Mouse (Mus musculus): ENCODE results near the gene Myh6.

Gene Myh6

GRCm38 (mm10) chr14:54935904-54936830 is 30.6 kb downstream of the Myh6 start, which contains the start of gene Cmtm5:
TSS of gene Cmtm5 (plus strand) at chr14:54936261.
- no peak for DNase-seq (ENCODE audit: low read depth in 2 of 2, low spot score in 2 of 2)

- DNase-seq (ENCODE audit: low read depth in 2 of 2, low spot score in 2 of 2), result no peak
Measured at GRCm38 (mm10) chr14:54932645-54933150, 34.0 kb downstream of the Myh6 start, which contains the start of gene Il25. TSS of gene Il25 (plus strand) at chr14:54932695.

DNA sequence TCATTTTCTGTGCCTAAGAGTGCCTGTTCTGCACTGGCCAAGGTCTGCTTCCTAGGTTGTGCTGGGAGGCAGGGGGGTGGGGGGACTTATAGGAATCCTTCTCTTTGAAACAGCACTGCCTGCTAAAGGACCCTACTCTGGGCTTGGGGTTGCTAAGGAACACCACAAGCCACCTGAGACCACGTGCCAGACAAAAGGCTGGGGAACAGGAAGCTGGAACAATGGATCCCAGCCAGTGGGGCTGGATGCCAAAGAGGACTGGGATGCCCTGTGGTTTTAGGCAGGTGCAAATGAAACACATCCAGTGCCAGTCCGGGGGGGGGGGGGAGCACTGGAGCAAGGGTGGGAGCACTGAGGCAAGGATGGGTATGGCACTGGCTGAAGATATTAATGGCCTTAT is 36.3 kb downstream of the Myh6 start:
- no peak for DNase-seq (ENCODE audit: low read depth in 2 of 2, low spot score in 2 of 2)

DNA sequence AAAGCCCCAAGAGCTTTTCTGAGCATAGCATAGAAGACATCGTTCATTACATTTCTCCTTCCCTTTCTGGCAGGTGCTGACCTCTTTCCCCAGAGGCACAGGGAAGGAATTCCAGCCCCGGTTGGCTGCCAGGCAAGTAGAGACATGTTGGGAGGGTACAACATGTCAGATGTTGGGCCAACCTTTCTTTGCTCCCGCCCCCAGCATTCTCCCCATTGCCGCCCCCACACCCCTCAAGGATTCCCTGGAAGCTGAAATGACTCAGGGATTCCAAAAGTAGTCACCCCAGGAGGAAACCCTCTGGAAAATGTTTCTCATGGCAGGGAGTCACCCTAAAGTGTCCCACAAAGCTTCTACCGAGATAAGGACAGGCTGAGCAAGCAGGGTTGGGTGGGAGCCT is 36.9 kb downstream of the Myh6 start:
- no peak for DNase-seq (ENCODE audit: low read depth in 2 of 2, low spot score in 2 of 2)

DNA sequence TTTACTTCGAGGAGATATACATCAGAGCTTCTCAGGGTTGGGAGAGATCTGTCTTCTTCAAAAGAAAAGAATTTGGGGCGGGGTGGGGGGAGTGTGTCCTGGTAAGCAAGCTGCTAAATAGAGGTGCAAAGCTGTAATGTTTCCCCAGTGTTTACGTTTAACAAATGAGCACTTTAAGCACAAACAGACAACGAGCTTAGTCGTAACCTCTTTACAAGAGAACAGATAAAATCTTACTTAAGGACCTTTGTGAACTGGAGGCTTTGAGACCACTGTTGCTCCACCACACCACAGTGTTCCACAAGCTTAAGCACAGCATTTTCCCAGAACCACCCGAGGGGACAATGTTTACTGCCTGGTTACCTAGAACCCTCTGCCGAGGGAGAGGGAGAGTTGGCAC is 39.4 kb downstream of the Myh6 start:
- no peak for DNase-seq (ENCODE audit: low read depth in 2 of 2, low spot score in 2 of 2)

DNA sequence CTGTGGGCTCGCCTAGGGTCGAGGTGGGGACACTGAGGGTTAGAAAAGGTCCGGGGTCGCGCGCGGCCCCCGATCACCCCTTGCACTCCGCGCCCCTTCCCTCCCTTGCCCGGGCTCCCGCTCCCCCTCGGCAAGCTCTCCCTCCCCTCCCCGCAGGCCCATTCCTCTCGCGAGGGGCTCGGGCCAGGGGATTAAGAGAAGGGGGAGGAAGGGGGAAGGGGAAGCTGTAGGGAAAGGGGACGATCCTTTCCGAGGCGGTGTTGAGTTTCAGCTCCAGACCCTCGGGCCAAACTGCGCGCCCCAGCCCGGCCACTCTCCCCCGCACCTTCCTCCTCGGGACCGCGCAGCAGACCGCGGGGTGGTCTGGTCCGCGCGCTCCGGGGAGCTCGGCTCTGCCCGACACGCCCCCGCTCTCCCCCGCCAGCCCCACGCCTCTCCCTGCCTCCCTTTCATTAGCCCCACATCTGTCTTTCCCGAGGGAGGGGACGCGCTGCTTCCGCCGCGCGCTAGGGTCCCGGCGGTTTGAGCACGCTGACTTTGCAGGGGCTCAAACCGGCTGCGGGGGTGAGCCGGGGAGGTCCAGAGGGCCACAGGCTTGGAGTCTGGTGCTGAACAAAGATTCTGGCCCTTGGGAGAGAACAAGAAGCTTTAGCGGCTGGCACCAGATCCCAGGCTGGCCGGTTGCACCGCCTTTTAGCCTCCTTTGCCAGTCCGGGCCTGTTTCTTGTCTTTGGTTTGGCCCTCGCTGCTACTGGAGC is 40.1 kb downstream of the Myh6 start:
- DNase-seq (ENCODE audit: low read depth in 2 of 2, low spot score in 2 of 2), result no peak

GRCm38 (mm10) chr14:54925349-54926342 is 41.1 kb downstream of the Myh6 start, which contains the start of gene Efs:
TSS of gene Efs (minus strand) at chr14:54926126.
- DNase-seq (ENCODE audit: low read depth in 2 of 2, low spot score in 2 of 2), result no peak

GRCm38 (mm10) chr14:54924641-54925348 is 41.9 kb downstream of the Myh6 start:
- no peak for DNase-seq (ENCODE audit: low read depth in 2 of 2, low spot score in 2 of 2)

DNA sequence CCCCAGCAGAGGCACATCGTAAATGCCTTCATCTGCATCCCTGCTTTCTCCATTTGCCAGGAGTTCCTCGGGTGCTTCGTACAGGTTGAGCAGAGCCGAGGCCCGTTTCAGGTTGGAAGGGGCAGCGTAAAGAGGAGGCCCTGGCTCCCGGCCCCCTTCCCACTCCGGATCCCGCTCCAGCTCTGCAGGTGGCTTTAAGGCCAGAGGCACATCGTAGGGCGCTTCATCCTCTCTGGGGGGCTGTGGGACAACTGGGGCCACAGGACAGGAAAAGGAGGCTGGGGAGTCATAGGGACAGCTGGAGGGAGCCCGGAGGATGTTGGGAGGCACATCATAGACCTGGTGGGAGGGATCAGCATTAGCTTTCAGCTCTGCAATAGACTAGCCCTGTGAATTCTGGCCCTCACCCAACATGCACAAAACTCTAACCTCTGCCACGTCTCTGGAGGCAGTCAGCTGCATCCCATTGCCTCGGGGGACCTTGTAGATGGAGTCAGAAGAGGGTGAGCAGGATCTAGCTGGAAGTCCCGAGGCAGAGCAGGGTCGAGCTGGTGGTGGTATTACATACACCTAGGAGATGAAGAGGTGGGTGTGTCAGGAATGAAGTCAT is 46.5 kb downstream of the Myh6 start:
- no peak for DNase-seq (ENCODE audit: low read depth in 2 of 2, low spot score in 2 of 2)

GRCm38 (mm10) chr14:54913343-54913742 is 53.4 kb downstream of the Myh6 start:
- DNase-seq (ENCODE audit: low read depth in 2 of 2, low spot score in 2 of 2), result no peak

DNA sequence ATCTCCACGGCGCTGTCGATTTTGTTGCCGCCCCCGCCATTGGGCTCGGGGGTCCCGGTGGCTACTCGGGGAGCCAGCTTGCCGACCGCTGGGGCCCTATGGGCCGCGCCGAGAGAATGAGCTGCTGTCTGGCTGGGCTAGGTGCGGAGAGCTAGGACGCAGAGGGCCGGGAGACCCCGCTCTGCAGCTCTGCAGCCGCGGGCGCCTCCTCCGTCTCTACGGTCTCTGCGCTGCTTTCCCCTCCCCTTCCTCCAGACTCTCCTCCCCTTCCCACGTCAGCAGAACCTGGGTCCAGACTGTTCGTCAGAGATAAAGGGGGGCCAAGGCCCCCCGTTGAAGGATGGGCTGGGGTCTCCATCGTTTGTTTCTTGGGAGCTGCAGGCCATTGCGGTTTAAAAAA is 53.8 kb downstream of the Myh6 start, which contains the start of gene Slc22a17:
TSS of gene Slc22a17 (minus strand) at position 247 of the 400 bp plus-strand sequence.
- DNase-seq (ENCODE audit: low read depth in 2 of 2, low spot score in 2 of 2), result peak in 1 of 2 experiments; percentile 16

DNA sequence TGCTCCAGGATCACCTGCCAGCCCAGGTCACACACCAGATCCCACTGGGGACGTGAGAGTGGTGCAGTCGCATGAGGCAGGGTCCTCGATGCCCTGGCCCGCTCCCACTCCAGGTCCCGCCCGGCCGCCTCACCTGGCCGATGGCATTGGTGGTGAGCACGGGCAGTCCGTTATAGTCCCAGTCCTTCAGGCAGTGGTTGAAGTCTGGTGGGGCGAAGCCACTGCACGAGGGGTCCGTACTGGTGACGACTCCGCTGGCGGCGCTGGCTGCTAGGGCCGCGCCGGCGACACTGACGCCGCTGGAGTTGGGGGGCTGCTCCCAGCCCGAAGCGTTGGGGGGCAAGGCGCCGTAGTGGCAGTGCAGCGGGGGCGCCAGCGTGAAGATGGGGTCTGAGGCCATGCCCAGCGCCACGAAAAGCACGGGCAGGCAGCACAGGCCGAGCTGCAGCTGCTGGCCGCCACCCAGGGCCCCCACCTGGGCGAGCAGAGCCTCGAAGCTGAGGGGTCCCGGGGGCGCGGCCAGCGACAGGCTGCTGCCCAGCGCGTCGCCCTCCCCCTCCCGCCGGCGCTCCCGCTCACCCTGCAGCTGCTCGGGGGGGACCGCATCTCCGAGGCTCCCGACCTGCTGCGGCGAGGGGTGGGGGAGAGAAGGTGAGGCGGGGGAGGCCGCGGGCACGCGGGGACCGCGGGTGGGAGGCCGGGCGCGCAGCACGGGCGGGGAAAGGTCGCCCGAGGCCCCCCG is 54.4 kb downstream of the Myh6 start:
- DNase-seq (ENCODE audit: low read depth in 2 of 2, low spot score in 2 of 2), result no peak

GRCm38 (mm10) chr14:54908682-54909081 is 58.0 kb downstream of the Myh6 start:
- DNase-seq (ENCODE audit: low read depth in 2 of 2, low spot score in 2 of 2), result no peak

DNA sequence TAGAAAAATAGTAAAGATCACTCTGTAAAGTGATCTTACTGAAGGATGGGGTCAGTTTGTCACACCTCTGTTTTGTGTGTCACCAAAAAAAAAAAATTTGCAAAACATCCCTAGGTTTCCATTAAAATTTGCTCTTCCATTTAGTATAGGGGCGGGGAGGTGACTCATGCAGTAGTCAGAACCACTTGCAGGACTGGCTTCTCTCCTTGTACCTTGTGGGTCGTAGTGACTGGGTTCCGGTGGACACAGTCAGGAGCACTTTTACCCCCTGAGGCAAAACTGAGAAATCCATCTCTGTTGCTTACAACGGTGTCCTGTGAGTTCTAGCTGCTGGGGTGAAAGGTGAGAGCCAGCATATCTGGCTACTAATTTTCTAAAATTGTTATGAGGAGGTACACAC is 63.1 kb downstream of the Myh6 start:
- no peak for DNase-seq (ENCODE audit: low read depth in 2 of 2, low spot score in 2 of 2)

DNA sequence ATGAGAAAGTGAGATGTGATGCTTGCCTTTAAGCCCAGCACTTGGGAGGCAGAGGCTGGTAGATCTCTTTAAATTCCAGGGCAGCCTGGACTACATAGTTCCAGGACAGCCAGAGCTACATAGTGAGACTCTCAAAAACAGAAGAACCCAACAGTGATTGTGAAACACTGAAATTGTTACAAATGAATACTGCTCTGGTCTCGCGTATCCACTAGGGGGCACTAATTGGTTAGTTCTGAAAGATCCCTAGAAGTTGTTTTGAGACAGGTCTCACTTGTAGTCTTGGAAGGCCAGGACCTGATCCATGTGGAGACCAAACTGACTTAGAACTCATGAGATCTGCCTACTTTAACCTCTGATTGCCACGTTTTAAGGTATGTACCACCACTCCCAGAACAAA is 66.3 kb downstream of the Myh6 start:
- DNase-seq (ENCODE audit: low read depth in 2 of 2, low spot score in 2 of 2), result peak; percentile 50 to 66

- DNase-seq (ENCODE audit: low read depth in 2 of 2, low spot score in 2 of 2), result no peak
Measured at GRCm38 (mm10) chr14:54897445-54897844, 69.3 kb downstream of the Myh6 start.

GRCm38 (mm10) chr14:54894296-54895151 is 72.2 kb downstream of the Myh6 start:
- no peak for DNase-seq (ENCODE audit: low read depth in 2 of 2, low spot score in 2 of 2)

Measured in CD8-positive naive resting alpha-beta T cell, adult 2 months (primary cell).